Mouse (Mus musculus) neural tube, embryonic 13.5 days (tissue): ENCODE measurements around the gene Mmaa. TPM values are rescaled to one million over a fixed set of nuclear protein-coding genes. Genes with fewer than 3 reads are reported as not detected.

Experiments used
- polyA plus RNA-seq: library from polyadenylated mRNA; unstranded; fragments of >200 nt; fragmentation: Nextera tagmentation; extraction: Ambion mirVana; gene quantifications from 2 replicates; pipeline ENCODE4 v1.2.1, GENCODE M21; 2015

Mmaa gene
- polyA plus RNA-seq, 1 experiment from 2014 or later: 17.2 TPM

Other genes starting within 250 kb of the Mmaa start
- not detected in 2 replicates for gene 1700011L22Rik, start 46.4 kb downstream of the Mmaa start, polyA plus RNA-seq
- gene Smad1, start 104.6 kb upstream of the Mmaa start, polyA plus RNA-seq: 68.7 and 72.1 TPM in 2 replicates